Mouse (Mus musculus) heart, adult 2 months (tissue): ENCODE data around the gene Irf2.

Experiments
- CTCF ChIP-seq: fragments of 200-600 bp; IDR thresholded peaks from 2 replicates; pipeline ENCODE4 v1.8.1; 2022; ENCODE audit warnings: antibody characterized with exemption, mild to moderate bottlenecking, moderate library complexity
- EP300 ChIP-seq: fragments of 200-500 bp; IDR thresholded peaks from 2 replicates; pipeline ENCODE4 v1.6.1; 2011; ENCODE audit warnings: low read depth, low read length, control low read depth; ENCODE audit not compliant: insufficient read depth
- POLR2A ChIP-seq: fragments of 200-500 bp; IDR thresholded peaks from 2 replicates; pipeline ENCODE4 v1.6.1; 2011; ENCODE audit warnings: mild to moderate bottlenecking, low read depth, low read length, control low read depth; ENCODE audit not compliant: insufficient read depth

DNA sequence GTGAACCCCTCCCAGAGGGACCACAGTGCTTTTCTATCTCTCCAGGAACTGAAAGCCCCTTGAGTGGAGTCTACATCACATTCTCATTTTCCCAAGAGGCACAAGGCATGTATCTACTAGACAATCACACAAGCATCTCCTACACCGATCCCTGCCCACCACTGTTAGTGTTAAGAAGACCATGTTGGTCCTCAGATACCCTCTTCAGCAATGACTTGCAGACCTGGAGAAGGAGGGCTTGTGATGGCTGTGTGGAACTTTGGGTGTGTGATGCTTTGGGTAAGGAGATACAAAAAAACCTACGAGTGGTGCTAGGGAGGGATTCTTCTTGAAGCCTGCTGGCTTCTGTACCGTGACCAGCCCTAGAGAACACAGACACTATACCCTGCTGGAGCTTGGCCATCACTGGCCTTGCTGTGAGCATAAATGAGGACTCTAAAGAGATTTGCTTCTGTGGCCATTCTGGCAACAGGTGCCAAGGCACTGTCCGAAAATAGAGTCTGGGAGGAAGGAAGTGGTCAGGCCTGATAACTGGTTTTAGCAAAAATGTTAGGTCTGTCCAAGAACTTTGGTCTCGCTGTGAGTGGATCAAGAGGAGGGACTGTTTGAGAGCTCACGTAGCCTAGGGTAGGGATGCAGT lies 110.8 kb downstream of the Irf2 start:
- TF ChIP-seq CTCF (no peak), POLR2A (no peak), EP300 (peak; percentile 43; the same call in 1 of the 2 replicates)
